ENCODE assay signal across 16 mouse cellular contexts in the genomic region with DNA sequence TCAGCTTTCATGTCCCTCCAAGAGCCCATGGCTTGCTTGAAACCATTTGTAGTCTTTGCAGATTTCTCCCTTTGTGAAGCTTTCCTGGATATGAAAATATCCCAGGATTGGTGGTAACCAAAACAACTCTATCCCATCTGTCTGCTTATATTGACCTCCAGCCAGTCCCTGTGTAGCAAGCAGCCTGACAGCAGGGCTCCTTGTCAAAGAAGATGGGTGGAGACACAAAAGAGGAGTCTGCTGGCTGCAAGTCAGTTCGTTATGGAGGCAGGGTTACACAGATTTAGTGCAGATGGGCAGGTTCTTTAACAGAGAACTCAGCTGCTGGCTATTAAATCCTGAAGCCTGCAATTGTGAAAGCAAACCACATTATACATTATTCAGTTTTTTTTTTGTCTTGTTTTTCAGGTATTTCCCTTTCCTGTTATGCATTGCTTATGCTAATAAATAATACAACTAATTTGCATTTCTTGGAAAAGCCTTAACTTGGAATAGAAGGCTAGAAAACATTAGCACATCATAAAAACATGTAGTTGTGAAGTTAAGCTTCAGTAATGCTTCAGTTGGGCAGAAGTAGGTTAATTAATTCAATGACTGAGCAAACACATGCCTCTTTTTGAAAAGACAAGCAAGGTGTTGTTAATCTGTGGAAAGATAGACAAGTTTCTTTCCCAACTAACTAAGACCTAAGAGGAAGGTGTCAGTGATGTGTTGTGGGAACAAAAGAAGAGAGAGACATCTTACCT.
A peak's percentile ranks its signal among the peaks of the same experiment; 100 is the strongest.
DNase-seq lines count a peak whose midpoint lies in the region; ATAC-seq lines count a peak whose summit lies in the region.
"Had no signal": no experiment of that assay in that cellular context is flagged by ENCODE, and none has a peak within 500 bp of the region (broad histone marks: within the 10 kb centered on the region; RNA-seq: fewer than 3 reads in every experiment).

No protein-coding gene starts in this region.

- ATAC-seq in midbrain, embryonic 12.5 days (ENCODE audit: low FRiP score, low read depth): peak; percentile 49; the same call in 1 of the 2 replicates
- peak; percentile 93 for ATAC-seq in forebrain, embryonic 16.5 days
- ATAC-seq: CD4-positive, CD25-positive, alpha-beta regulatory T cell, adult 4 months; intestine, postnatal 0 days; Patski had no signal

- H3K4me2 ChIP-seq in midbrain, embryonic 12.5 days (replicated peaks): no peak overlapping the region
- H3K4me2 ChIP-seq in forebrain, embryonic 16.5 days (ENCODE audit: low read length): no peak overlapping the region
- H3K4me2 ChIP-seq: embryonic facial prominence, embryonic 12.5 days; lung, embryonic 14.5 days; stomach, embryonic 15.5 days had no signal

- no peak overlapping the region for H3K4me3 ChIP-seq in midbrain, embryonic 12.5 days
- no peak overlapping the region for H3K4me3 ChIP-seq in midbrain, embryonic 10.5 days
- no peak overlapping the region for H3K4me3 ChIP-seq in forebrain, embryonic 16.5 days (replicated peaks; ENCODE audit: low read length)
- H3K4me3 ChIP-seq: embryonic facial prominence, embryonic 12.5 days; stomach, embryonic 15.5 days had no signal

- 8% methylated on average over 1 of the region's 1 CpGs for WGBS in midbrain, embryonic 12.5 days
- WGBS in midbrain, embryonic 10.5 days: 5% methylated on average over 1 of the region's 1 CpGs
- 0% methylated on average over 1 of the region's 1 CpGs for WGBS in forebrain, embryonic 16.5 days

- H3K27me3 ChIP-seq in midbrain, embryonic 12.5 days: no peaks in the 10 kb centered on the region
- no peaks in the 10 kb centered on the region for H3K27me3 ChIP-seq in midbrain, embryonic 10.5 days (ENCODE audit: low read depth, poor library complexity, severe bottlenecking)
- H3K27me3 ChIP-seq in forebrain, embryonic 16.5 days (replicated peaks; ENCODE audit: control insufficient read depth, insufficient read depth, low read length): no peaks in the 10 kb centered on the region
- H3K27me3 ChIP-seq: embryonic facial prominence, embryonic 12.5 days; Patski; stomach, embryonic 15.5 days had no signal

- no peak overlapping the region for H3K27ac ChIP-seq in midbrain, embryonic 12.5 days (replicated peaks)
- no peak overlapping the region for H3K27ac ChIP-seq in midbrain, embryonic 10.5 days (replicated peaks)
- H3K27ac ChIP-seq in forebrain, embryonic 16.5 days (ENCODE audit: low read length): peak overlapping the region; percentile 62
- H3K27ac ChIP-seq: embryonic facial prominence, embryonic 12.5 days; stomach, embryonic 15.5 days had no signal

- no peak overlapping the region for H3K9ac ChIP-seq in midbrain, embryonic 12.5 days (replicated peaks)
- no peak overlapping the region for H3K9ac ChIP-seq in forebrain, embryonic 16.5 days (replicated peaks; ENCODE audit: low read depth, low read length)
- H3K9ac ChIP-seq: embryonic facial prominence, embryonic 12.5 days; lung, embryonic 14.5 days; stomach, embryonic 15.5 days had no signal

- DNase-seq in heart, adult 18-20 months: peak; percentile 23 to 35
- DNase-seq in heart, adult 8-10 months (ENCODE audit: low spot score): no peak
- DNase-seq in midbrain, embryonic 10.5 days (ENCODE audit: low spot score): no peak
- no peak for DNase-seq in liver
- DNase-seq in left cerebral cortex, postnatal 10 days (ENCODE audit: extremely low spot score in 1 of 2, low spot score in 2 of 2): no peak
- DNase-seq: adrenal gland, adult 8-10 months; lung, embryonic 14.5 days; right cerebral cortex, postnatal 25 days; thymus, postnatal 36 days had no signal

- no peaks in the 10 kb centered on the region for H3K9me3 ChIP-seq in midbrain, embryonic 12.5 days
- H3K9me3 ChIP-seq in midbrain, embryonic 10.5 days (replicated peaks): no peaks in the 10 kb centered on the region
- no peaks in the 10 kb centered on the region for H3K9me3 ChIP-seq in forebrain, embryonic 16.5 days (ENCODE audit: control insufficient read depth, low read length)
- H3K9me3 ChIP-seq: embryonic facial prominence, embryonic 12.5 days; stomach, embryonic 15.5 days had no signal

- intact Hi-C loops in left cerebral cortex, postnatal 10 days (cut with DNase I): no loop called here

- no peaks in the 10 kb centered on the region for H3K36me3 ChIP-seq in midbrain, embryonic 12.5 days
- H3K36me3 ChIP-seq in midbrain, embryonic 10.5 days: no peaks in the 10 kb centered on the region
- H3K36me3 ChIP-seq in forebrain, embryonic 16.5 days (ENCODE audit: control insufficient read depth, insufficient read depth): no peaks in the 10 kb centered on the region
- H3K36me3 ChIP-seq: embryonic facial prominence, embryonic 12.5 days; stomach, embryonic 15.5 days had no signal

- peaks cover 3% of the 10 kb centered on the region for H3K4me1 ChIP-seq in midbrain, embryonic 12.5 days
- H3K4me1 ChIP-seq in midbrain, embryonic 10.5 days: 0 out of 2 replicates have a peak, but pooled peaks cover 5% of the 10 kb centered on the region
- H3K4me1 ChIP-seq in forebrain, embryonic 16.5 days (replicated peaks; ENCODE audit: control insufficient read depth, insufficient read depth, low read length): peaks cover 4% of the 10 kb centered on the region
- H3K4me1 ChIP-seq: embryonic facial prominence, embryonic 12.5 days; stomach, embryonic 15.5 days had no signal

Comparison
In these comparisons a context has a peak if more than half of its experiments do, and no peak if none do; other contexts are left out.
1. DNase-seq: peak in heart, adult 18-20 months (2 of 2); none in heart, adult 8-10 months (single experiment), midbrain, embryonic 10.5 days (single experiment), liver (single experiment) and left cerebral cortex, postnatal 10 days (0 of 2).